Mouse (Mus musculus) myocyte (in vitro differentiated cells): Measurements from ENCODE around the gene Neu1. TPM values are rescaled to one million over a fixed set of nuclear protein-coding genes. Genes with fewer than 3 reads are reported as not detected.
A peak's percentile ranks its signal among the peaks of the same experiment; 100 is the strongest.
"Not testable (repeated sequence)": the region's sequence is repeated elsewhere in the genome, so short reads cannot be mapped to it uniquely, and the experiment has no call there.

Source experiments
- H3K27me3 ChIP-seq: one replicate; pipeline ENCODE4 v1.6.1; 2011; ENCODE audit not compliant: control insufficient read depth, insufficient read depth, insufficient read length
- H3K36me3 ChIP-seq: one replicate; pipeline ENCODE4 v1.6.1; 2011; ENCODE audit not compliant: control insufficient read depth, insufficient read depth
- H3K4me2 ChIP-seq: one replicate; pipeline ENCODE4 v1.6.1; 2011; ENCODE audit warnings: low read depth, control low read depth
- H3K4me3 ChIP-seq: one replicate; pipeline ENCODE4 v1.5.1; 2011; ENCODE audit warnings: mild to moderate bottlenecking, control low read depth, moderate library complexity
- H3K79me2 ChIP-seq: one replicate; pipeline ENCODE4 v1.6.1; 2011; ENCODE audit not compliant: control insufficient read depth, insufficient read depth
- H3ac ChIP-seq: one replicate; pipeline ENCODE4 v1.6.1; 2011; ENCODE audit not compliant: control insufficient read depth, insufficient read length
- CEBPB ChIP-seq: IDR thresholded peaks from 2 replicates; pipeline ENCODE4 v1.6.1; 2011; ENCODE audit warnings: mild to moderate bottlenecking, moderate library complexity; ENCODE audit not compliant: poor library complexity, insufficient read depth, severe bottlenecking
- E2F4 ChIP-seq: IDR thresholded peaks from one replicate; pipeline ENCODE4 v1.6.1; 2011; ENCODE audit warnings: mild to moderate bottlenecking, control low read depth, moderate library complexity; ENCODE audit not compliant: insufficient read depth
- MAX ChIP-seq: IDR thresholded peaks from one replicate; pipeline ENCODE4 v1.6.1; 2011; ENCODE audit warnings: low read depth, mild to moderate bottlenecking, control low read depth
- MYOD1 ChIP-seq, 3 experiments: IDR thresholded peaks; one replicate each; pipeline ENCODE4 v1.6.1; 2011; ENCODE audit warnings: control low read depth in 2 of 3, low read depth in 2 of 3, mild to moderate bottlenecking in 2 of 3, moderate library complexity in 1 of 3; ENCODE audit not compliant: insufficient read length in 2 of 3, control insufficient read depth in 1 of 3
- MYOG ChIP-seq, 3 experiments: IDR thresholded peaks; one replicate each; pipeline ENCODE4 v1.6.1; 2011; ENCODE audit warnings: control low read depth in 2 of 3, low read depth in 2 of 3, mild to moderate bottlenecking in 2 of 3; ENCODE audit not compliant: insufficient read length in 2 of 3, control insufficient read depth in 1 of 3, insufficient read depth in 1 of 3
- POLR2A ChIP-seq: IDR thresholded peaks from one replicate; pipeline ENCODE4 v1.6.1; 2011; ENCODE audit warnings: low read depth, mild to moderate bottlenecking, control low read depth, moderate library complexity; ENCODE audit not compliant: insufficient read length
- POLR2AphosphoS2 ChIP-seq: IDR thresholded peaks from one replicate; pipeline ENCODE4 v1.6.1; 2011; ENCODE audit warnings: low read depth, control low read depth; ENCODE audit not compliant: insufficient read length
- REST ChIP-seq: IDR thresholded peaks from one replicate; pipeline ENCODE4 v1.6.1; 2011; ENCODE audit warnings: mild to moderate bottlenecking, control low read depth, moderate library complexity; ENCODE audit not compliant: insufficient read depth, insufficient read length
- SRF ChIP-seq: IDR thresholded peaks from one replicate; pipeline ENCODE4 v1.6.1; 2011; ENCODE audit warnings: low read depth; ENCODE audit not compliant: control insufficient read depth, insufficient read length
- TCF12 ChIP-seq: IDR thresholded peaks from one replicate; pipeline ENCODE4 v1.6.1; 2011; ENCODE audit warnings: mild to moderate bottlenecking, control low read depth; ENCODE audit not compliant: poor library complexity, insufficient read depth, severe bottlenecking
- TCF3 ChIP-seq: IDR thresholded peaks from one replicate; pipeline ENCODE4 v1.6.1; 2011; ENCODE audit warnings: low read depth, control low read depth; ENCODE audit not compliant: insufficient read length
- USF1 ChIP-seq: IDR thresholded peaks from one replicate; pipeline ENCODE4 v1.6.1; 2011; ENCODE audit warnings: low read depth, mild to moderate bottlenecking, control low read depth, moderate library complexity
- polyA plus RNA-seq: library from polyadenylated mRNA; unstranded; fragments of >200 nt; fragmentation: generic; extraction: Trizol; gene quantifications from one replicate; pipeline ENCODE4 v1.2.1, GENCODE M21; 2012; ENCODE audit warnings: missing spikeins

Gene Neu1
- polyA plus RNA-seq, 1 experiment, result 30.1 TPM

- Histone ChIP-seq H3K27me3 (no peaks in the 10 kb centered on the region), H3K4me3 (no peak overlapping the region), H3K79me2 (no peaks in the 10 kb centered on the region), H3ac (no peak overlapping the region), H3K36me3 (no peaks in the 10 kb centered on the region), H3K4me2 (peak overlapping the region; percentile 56)
- TF ChIP-seq CEBPB (no peak), MAX (no peak), POLR2AphosphoS2 (no peak), SRF (no peak), REST (no peak), USF1 (no peak), MYOD1 (IDR thresholded peaks at IDR 0.05; ENCODE audit: control insufficient read depth in 1 of 3, insufficient read length in 2 of 3, low read depth in 2 of 3) (no peak)
Measured at GRCm38 (mm10) chr17:34965627-34966026, 34.6 kb downstream of the Neu1 start.

GRCm38 (mm10) chr17:34969822-34970221 is 38.8 kb downstream of the Neu1 start, which contains the start of gene Gm20481:
Gm20481 (plus strand) TSS chr17:34969912.
- H3K27me3 ChIP-seq, H3K4me2 ChIP-seq, H3K4me3 ChIP-seq, H3K79me2 ChIP-seq, H3ac ChIP-seq, H3K36me3 ChIP-seq: not testable (repeated sequence)

- H3ac ChIP-seq, H3K36me3 ChIP-seq, H3K4me3 ChIP-seq, H3K27me3 ChIP-seq, H3K79me2 ChIP-seq, H3K4me2 ChIP-seq: not testable (repeated sequence)
Measured at GRCm38 (mm10) chr17:34970850-34971249, 39.8 kb downstream of the Neu1 start.

GRCm38 (mm10) chr17:34971694-34972068 is 40.6 kb downstream of the Neu1 start:
- H3ac ChIP-seq, H3K36me3 ChIP-seq, H3K4me2 ChIP-seq, H3K27me3 ChIP-seq, H3K79me2 ChIP-seq: not testable (repeated sequence)
- peak overlapping the region; percentile 12 for H3K4me3 ChIP-seq

- not testable (repeated sequence) for H3ac ChIP-seq, H3K79me2 ChIP-seq, H3K27me3 ChIP-seq, H3K36me3 ChIP-seq
- Histone ChIP-seq H3K4me2 (peak within 1 kb of the TSS; percentile 39), H3K4me3 (peak within 1 kb of the TSS; percentile 12)
Measured at GRCm38 (mm10) chr17:34972069-34972749, 41.2 kb downstream of the Neu1 start, which contains the start of the genes Hspa1a and Hspa1l. Hspa1a (minus strand) TSS chr17:34972156. Hspa1l (plus strand) TSS chr17:34972703.

- peaks cover 8% of the 10 kb centered on the region for H3K79me2 ChIP-seq
- H3K36me3 ChIP-seq, result no peaks in the 10 kb centered on the region
- H3K4me3 ChIP-seq, result no peak overlapping the region
- TF ChIP-seq TCF3, result no peak
- no peak for TF ChIP-seq USF1
- no peak for TF ChIP-seq POLR2AphosphoS2
- no peak for TF ChIP-seq POLR2A
- TF ChIP-seq MYOD1 (IDR thresholded peaks at IDR 0.05; ENCODE audit: control insufficient read depth in 1 of 3, insufficient read length in 2 of 3, low read depth in 2 of 3), result no peak
- no peak for TF ChIP-seq TCF12
- TF ChIP-seq REST, result no peak
- TF ChIP-seq SRF, result no peak
- TF ChIP-seq E2F4, result no peak
- no peak for TF ChIP-seq CEBPB
- no peak for TF ChIP-seq MAX
- no peak for TF ChIP-seq MYOG (IDR thresholded peaks at IDR 0.05; ENCODE audit: control insufficient read depth in 1 of 3, insufficient read depth in 1 of 3, insufficient read length in 2 of 3, low read depth in 2 of 3)
- no peaks in the 10 kb centered on the region for H3K27me3 ChIP-seq
- no peak overlapping the region for H3ac ChIP-seq
- H3K4me2 ChIP-seq, result no peak overlapping the region
Measured at GRCm38 (mm10) chr17:34975581-34976492, 44.8 kb downstream of the Neu1 start.
